Mouse (Mus musculus) liver, embryonic 11.5 days (tissue): ENCODE results near the gene Carmil1. TPM values are rescaled to one million over a fixed set of nuclear protein-coding genes. Genes with fewer than 3 reads are reported as not detected.
A peak's percentile ranks its signal among the peaks of the same experiment; 100 is the strongest.

Experiments
- ATAC-seq: fragments of 200-750 bp; cut with Nextera tagmentation; replicated peaks from 2 replicates; pipeline ENCODE4 v1.8.0; 2017; ENCODE audit warnings: moderate number of reproducible peaks, mild to moderate bottlenecking, moderate TSS enrichment, moderate library complexity; ENCODE audit not compliant: low FRiP score
- DNase-seq: peaks from one replicate; pipeline ENCODE4 v3.0.0-alpha.2; 2017; ENCODE audit warnings: low spot score
- H3K27ac ChIP-seq: fragments of 300-500 bp; sonication (generic); 2 replicates; pipeline ENCODE4 v1.5.1; 2014; ENCODE audit warnings: mild to moderate bottlenecking, low read depth, low read length, control low read depth
- H3K27me3 ChIP-seq: fragments of 300-500 bp; sonication (generic); replicated peaks from 2 replicates; pipeline ENCODE4 v1.6.1; 2014; ENCODE audit warnings: low read length, mixed read lengths; ENCODE audit not compliant: control insufficient read depth, insufficient read depth
- H3K36me3 ChIP-seq: fragments of 300-500 bp; sonication (generic); 2 replicates; pipeline ENCODE4 v1.6.1; 2014; ENCODE audit warnings: mild to moderate bottlenecking, low read length, moderate library complexity, mixed read lengths; ENCODE audit not compliant: control insufficient read depth, insufficient read depth
- H3K4me1 ChIP-seq: fragments of 300-500 bp; sonication (generic); replicated peaks from 2 replicates; pipeline ENCODE4 v1.6.1; 2014; ENCODE audit warnings: low read length, mixed read lengths; ENCODE audit not compliant: control insufficient read depth, insufficient read depth
- H3K4me2 ChIP-seq: fragments of 300-500 bp; sonication (generic); 2 replicates; pipeline ENCODE4 v1.6.1; 2014; ENCODE audit warnings: mild to moderate bottlenecking, control low read depth, moderate library complexity
- H3K4me3 ChIP-seq: fragments of 300-500 bp; sonication (generic); 2 replicates; pipeline ENCODE4 v1.5.1; 2014; ENCODE audit warnings: low read depth, low read length, control low read depth
- H3K9ac ChIP-seq: fragments of 300-500 bp; sonication (generic); 2 replicates; pipeline ENCODE4 v1.6.1; 2014; ENCODE audit warnings: low read depth, low read length, control low read depth
- H3K9me3 ChIP-seq: fragments of 300-500 bp; sonication (generic); 2 replicates; pipeline ENCODE4 v1.6.1; 2016; ENCODE audit warnings: low read length, inconsistent platforms, mixed read lengths; ENCODE audit not compliant: control insufficient read depth
- WGBS: fragments of 180-500 bp; shearing (Covaris S2); extraction: QIAGEN DNeasy Blood & Tissue Kit; methylation state at CpG from one replicate; pipeline ENCODE4 v1.1.7; 2014; 5-methylcytosine and 5-hydroxymethylcytosine counted together
- polyA plus RNA-seq: library from polyadenylated mRNA; unstranded; fragments of >200 nt; fragmentation: Nextera tagmentation; extraction: Ambion mirVana; gene quantifications from 2 replicates; pipeline ENCODE4 v1.2.1, GENCODE M21; 2014

Gene Carmil1
- polyA plus RNA-seq, 1 experiment from 2014 or later: 18.6 TPM

- no peaks in the 10 kb centered on the region for H3K27me3 ChIP-seq
- no peak overlapping the region for H3K4me2 ChIP-seq
- ATAC-seq (no peak), DNase-seq (no peak)
- H3K36me3 ChIP-seq: no peaks in the 10 kb centered on the region
- no peak overlapping the region for H3K9ac ChIP-seq
- H3K4me1 ChIP-seq: 0 out of 2 replicates have a peak, but pooled peaks cover 3% of the 10 kb centered on the region
- H3K9me3 ChIP-seq: no peaks in the 10 kb centered on the region
- no peak overlapping the region for H3K4me3 ChIP-seq
- no peak overlapping the region for H3K27ac ChIP-seq
- WGBS: 75% methylated on average over 14 of the region's 14 CpGs
Measured at GRCm38 (mm10) chr13:24268355-24269099, 12.1 kb downstream of the Carmil1 start.

DNA sequence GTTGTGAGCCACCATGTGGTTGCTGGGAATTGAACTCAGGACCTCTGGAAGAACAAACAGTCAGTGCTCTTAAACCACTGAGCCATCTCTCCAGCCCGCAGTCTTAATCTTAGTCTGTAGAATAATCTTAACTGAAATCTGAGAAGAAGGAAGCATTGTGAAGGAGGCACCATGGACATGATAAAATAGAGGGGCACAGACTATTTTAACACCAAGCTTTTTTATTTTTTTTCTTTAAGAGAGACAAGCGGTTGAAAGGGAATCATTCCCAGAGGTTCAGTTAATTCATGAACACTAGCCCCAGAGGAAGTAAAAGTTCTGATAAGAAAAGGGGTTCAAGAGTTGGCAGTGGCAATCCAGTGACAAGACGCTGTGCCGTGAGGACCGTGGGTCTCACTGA is 15.8 kb downstream of the Carmil1 start:
- DNase-seq: no peak
- Histone ChIP-seq H3K4me1 (0 out of 2 replicates have a peak, but pooled peaks cover 3% of the 10 kb centered on the region), H3K36me3 (no peaks in the 10 kb centered on the region), H3K4me2 (no peak overlapping the region), H3K9me3 (no peaks in the 10 kb centered on the region), H3K4me3 (no peak overlapping the region), H3K27me3 (no peaks in the 10 kb centered on the region), H3K9ac (no peak overlapping the region), H3K27ac (no peak overlapping the region)
- 49% methylated on average over 5 of the region's 5 CpGs for WGBS
- ATAC-seq: no peak

GRCm38 (mm10) chr13:24263560-24263959 is 17.0 kb downstream of the Carmil1 start:
- DNase-seq: no peak
- 0 out of 2 replicates have a peak, but pooled peaks cover 3% of the 10 kb centered on the region for H3K4me1 ChIP-seq
- 73% methylated on average over 4 of the region's 4 CpGs for WGBS
- no peak for ATAC-seq
- no peaks in the 10 kb centered on the region for H3K9me3 ChIP-seq
- no peak overlapping the region for H3K9ac ChIP-seq
- H3K4me3 ChIP-seq: no peak overlapping the region
- no peaks in the 10 kb centered on the region for H3K27me3 ChIP-seq
- H3K27ac ChIP-seq: no peak overlapping the region
- no peaks in the 10 kb centered on the region for H3K36me3 ChIP-seq
- H3K4me2 ChIP-seq: no peak overlapping the region

DNA sequence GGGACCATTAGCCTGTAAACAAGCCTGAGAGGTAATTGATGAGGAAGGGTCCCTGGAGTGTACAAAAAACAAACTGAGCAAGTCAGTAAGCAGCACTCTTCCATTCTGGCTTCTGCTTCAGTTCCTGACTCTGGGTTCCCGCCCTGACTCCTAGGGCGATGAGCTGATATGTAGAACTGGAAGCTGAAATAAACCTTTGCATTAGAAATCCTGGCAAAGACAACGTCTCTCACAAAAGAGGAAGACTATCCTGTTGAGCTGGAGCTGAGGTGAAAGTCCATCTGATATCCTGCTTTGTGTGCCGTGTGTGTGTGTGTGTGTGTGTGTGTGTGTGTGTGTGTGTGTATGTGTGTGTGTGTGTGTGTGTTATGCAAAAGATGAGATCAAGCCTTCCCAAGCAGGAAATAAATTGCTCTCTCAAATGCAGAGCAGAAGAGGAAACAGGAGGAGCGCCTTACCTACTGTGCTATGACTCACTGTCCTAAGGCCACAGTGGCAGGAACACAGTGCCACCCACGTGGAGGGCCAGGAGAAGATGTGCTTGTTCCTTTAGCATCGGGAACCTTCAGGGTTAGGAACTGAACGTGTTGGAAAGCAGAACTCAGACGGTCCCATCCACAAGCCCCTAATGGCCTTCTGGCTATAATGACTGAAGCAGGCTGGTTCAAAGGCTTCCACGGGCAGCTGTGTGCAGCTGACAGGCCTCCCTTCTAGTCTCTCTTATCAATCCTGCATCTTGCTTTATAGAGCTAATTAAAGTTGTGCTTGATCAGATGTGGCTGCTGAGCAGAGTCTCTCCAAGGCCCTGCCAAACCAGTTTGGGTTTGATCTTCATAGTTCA is 19.6 kb downstream of the Carmil1 start:
- Histone ChIP-seq H3K36me3 (no peaks in the 10 kb centered on the region), H3K4me2 (no peak overlapping the region), H3K9me3 (no peaks in the 10 kb centered on the region), H3K4me1 (no peaks in the 10 kb centered on the region), H3K4me3 (no peak overlapping the region), H3K27ac (no peak overlapping the region), H3K27me3 (no peaks in the 10 kb centered on the region), H3K9ac (no peak overlapping the region)
- 61% methylated on average over 10 of the region's 10 CpGs for WGBS
- DNase-seq (no peak), ATAC-seq (no peak)

- no peaks in the 10 kb centered on the region for H3K27me3 ChIP-seq
- no peaks in the 10 kb centered on the region for H3K9me3 ChIP-seq
- DNase-seq (no peak), ATAC-seq (no peak)
- H3K4me3 ChIP-seq: no peak overlapping the region
- 72% methylated on average over 6 of the region's 6 CpGs for WGBS
- no peaks in the 10 kb centered on the region for H3K4me1 ChIP-seq
- H3K27ac ChIP-seq: no peak overlapping the region
- H3K36me3 ChIP-seq: no peaks in the 10 kb centered on the region
- H3K9ac ChIP-seq: no peak overlapping the region
- no peak overlapping the region for H3K4me2 ChIP-seq
Measured at GRCm38 (mm10) chr13:24257809-24258208, 22.8 kb downstream of the Carmil1 start.

DNA sequence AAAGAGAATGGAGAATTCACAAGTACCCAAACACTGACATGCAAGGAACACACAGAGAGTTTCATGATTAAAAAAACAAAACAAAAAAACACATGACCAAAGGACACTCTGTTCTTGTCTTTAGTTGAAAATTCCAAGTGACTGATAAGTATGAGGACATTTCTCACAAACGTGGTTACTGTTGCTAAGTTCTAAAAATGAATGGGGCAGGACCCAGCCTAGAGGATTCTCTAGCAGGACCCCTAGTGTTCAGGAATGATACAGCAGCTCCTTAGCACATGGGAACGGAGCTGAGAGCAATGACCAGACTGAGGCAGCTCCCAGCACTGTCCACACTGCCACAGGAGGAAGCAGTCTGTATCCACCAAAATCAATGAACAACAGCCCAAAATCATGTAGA is 26.6 kb downstream of the Carmil1 start:
- Histone ChIP-seq H3K27me3 (no peaks in the 10 kb centered on the region), H3K36me3 (no peaks in the 10 kb centered on the region), H3K9ac (no peak overlapping the region), H3K4me1 (no peaks in the 10 kb centered on the region), H3K4me3 (no peak overlapping the region), H3K27ac (no peak overlapping the region), H3K4me2 (no peak overlapping the region), H3K9me3 (no peaks in the 10 kb centered on the region)
- 23% methylated on average over 2 of the region's 2 CpGs for WGBS
- ATAC-seq (peak; percentile 61; the same call in 1 of the 2 replicates), DNase-seq (no peak)

GRCm38 (mm10) chr13:24253551-24253950 is 27.0 kb downstream of the Carmil1 start:
- Histone ChIP-seq H3K4me1 (no peaks in the 10 kb centered on the region), H3K36me3 (no peaks in the 10 kb centered on the region), H3K4me2 (no peak overlapping the region), H3K4me3 (no peak overlapping the region), H3K9ac (no peak overlapping the region), H3K27ac (no peak overlapping the region), H3K27me3 (no peaks in the 10 kb centered on the region), H3K9me3 (no peaks in the 10 kb centered on the region)
- WGBS: 88% methylated on average over 3 of the region's 3 CpGs
- DNase-seq (no peak), ATAC-seq (no peak)

DNA sequence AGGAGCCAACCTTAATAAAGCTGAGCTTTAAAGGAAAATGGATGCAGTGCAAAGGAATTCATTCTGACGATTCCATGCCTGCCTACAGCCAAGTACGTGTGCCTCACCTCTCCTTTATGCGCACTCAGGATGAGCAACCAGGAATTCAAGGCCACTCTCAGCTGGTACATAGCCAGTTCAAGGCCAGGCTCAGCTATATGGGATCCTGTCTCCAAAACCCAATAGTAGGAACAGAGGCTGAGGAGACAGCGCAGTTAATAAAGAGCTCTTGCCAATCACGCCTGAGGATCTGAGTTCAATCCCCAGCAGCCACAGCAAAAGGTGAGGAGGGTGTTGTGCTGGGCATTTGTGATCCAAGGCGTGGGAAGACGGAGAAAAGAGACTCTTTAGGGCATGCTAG is 29.4 kb downstream of the Carmil1 start:
- Histone ChIP-seq H3K4me2 (no peak overlapping the region), H3K4me3 (no peak overlapping the region), H3K9ac (no peak overlapping the region), H3K27me3 (no peaks in the 10 kb centered on the region), H3K27ac (no peak overlapping the region), H3K4me1 (no peaks in the 10 kb centered on the region), H3K36me3 (no peaks in the 10 kb centered on the region), H3K9me3 (no peaks in the 10 kb centered on the region)
- DNase-seq (no peak), ATAC-seq (no peak)
- whole genome bisulfite sequencing: 82% methylated on average over 7 of the region's 7 CpGs
